17 mouse cellular contexts compared by ENCODE assay signal in genomic region chr16:7062512-7062911, GRCm38 (mm10).
DNase-seq lines count a peak whose midpoint lies in the region; TF ChIP-seq lines count a peak whose summit lies in the region.
"Had no signal": no experiment of that assay in that cellular context is flagged by ENCODE, and none has a peak within 500 bp of the region (broad histone marks: within the 10 kb centered on the region; RNA-seq: fewer than 3 reads in every experiment).

No protein-coding gene starts in this region.

- no peak for TF ChIP-seq POLR2A in cerebellum, adult 2 months (IDR thresholded peaks at IDR 0.05; ENCODE audit: borderline replicate concordance, insufficient read depth, low read length)

- H3K4me1 ChIP-seq in cerebellum, adult 2 months (ENCODE audit: control insufficient read depth, insufficient read depth, low read length): peaks cover 20% of the 10 kb centered on the region
- H3K4me1 ChIP-seq: embryonic facial prominence, embryonic 13.5 days; embryonic facial prominence, embryonic 15.5 days had no signal

- no peak overlapping the region for H3K27ac ChIP-seq in cerebellum, adult 2 months (ENCODE audit: insufficient read depth, low read length)
- H3K27ac ChIP-seq in layer of hippocampus, adult 2 months: peak overlapping the region; percentile 46; the same call in 1 of the 2 replicates
- H3K27ac ChIP-seq: embryonic facial prominence, embryonic 13.5 days; embryonic facial prominence, embryonic 15.5 days; forebrain, embryonic 10.5 days; forebrain, embryonic 12.5 days had no signal

- WGBS in cerebellum, adult 2 months: 38% methylated on average over 6 of the region's 6 CpGs

- no peak for TF ChIP-seq CTCF in cerebellum, adult 2 months (IDR thresholded peaks at IDR 0.05; ENCODE audit: borderline replicate concordance, insufficient read depth, low read depth, low read length)
- TF ChIP-seq CTCF in layer of hippocampus, adult 2 months (conservative IDR thresholded peaks at IDR 0.05): no peak

- peak; percentile 40 to 75 for DNase-seq in cerebellum, adult 2 months
- no peak for DNase-seq in cerebellum, adult 11-12 months
- peak; percentile 47 for DNase-seq in cerebellum, adult 9-11 months
- DNase-seq in cerebellum, adult 8-10 months: no peak
- no peak for DNase-seq in layer of hippocampus, adult 2 months (ENCODE audit: low spot score in 2 of 2)
- DNase-seq in layer of hippocampus, adult 8-10 months (ENCODE audit: low spot score in 2 of 2): no peak
- no peak for DNase-seq in adrenal gland, adult 8-10 months
- DNase-seq: adrenal gland, adult 2 months; adrenal gland, postnatal 14 days; adrenal gland, postnatal 36 days; cerebellum, postnatal 36 days; embryo, embryonic 11 days had no signal

- H3K27me3 ChIP-seq in cerebellum, adult 2 months (ENCODE audit: control insufficient read depth, insufficient read depth, low read length): no peaks in the 10 kb centered on the region
- H3K27me3 ChIP-seq: embryonic facial prominence, embryonic 13.5 days; embryonic facial prominence, embryonic 15.5 days had no signal

- H3K4me3 ChIP-seq in cerebellum, adult 2 months (replicated peaks; ENCODE audit: insufficient read depth, low read depth, low read length): no peak overlapping the region
- H3K4me3 ChIP-seq in layer of hippocampus, adult 2 months: no peak overlapping the region
- H3K4me3 ChIP-seq: embryonic facial prominence, embryonic 13.5 days; embryonic facial prominence, embryonic 15.5 days; erythroblast, embryonic 14.5 days; forebrain, embryonic 10.5 days; forebrain, embryonic 12.5 days had no signal

Comparison
In these comparisons a context has a peak if more than half of its experiments do, and no peak if none do; other contexts are left out.
1. DNase-seq: peak in cerebellum, adult 2 months (2 of 2) and cerebellum, adult 9-11 months (single experiment); none in cerebellum, adult 11-12 months (single experiment), cerebellum, adult 8-10 months (single experiment), layer of hippocampus, adult 2 months (0 of 2), layer of hippocampus, adult 8-10 months (0 of 2) and adrenal gland, adult 8-10 months (single experiment).